Mouse (Mus musculus): ENCODE data around the gene Keap1.

Keap1 gene

DNA sequence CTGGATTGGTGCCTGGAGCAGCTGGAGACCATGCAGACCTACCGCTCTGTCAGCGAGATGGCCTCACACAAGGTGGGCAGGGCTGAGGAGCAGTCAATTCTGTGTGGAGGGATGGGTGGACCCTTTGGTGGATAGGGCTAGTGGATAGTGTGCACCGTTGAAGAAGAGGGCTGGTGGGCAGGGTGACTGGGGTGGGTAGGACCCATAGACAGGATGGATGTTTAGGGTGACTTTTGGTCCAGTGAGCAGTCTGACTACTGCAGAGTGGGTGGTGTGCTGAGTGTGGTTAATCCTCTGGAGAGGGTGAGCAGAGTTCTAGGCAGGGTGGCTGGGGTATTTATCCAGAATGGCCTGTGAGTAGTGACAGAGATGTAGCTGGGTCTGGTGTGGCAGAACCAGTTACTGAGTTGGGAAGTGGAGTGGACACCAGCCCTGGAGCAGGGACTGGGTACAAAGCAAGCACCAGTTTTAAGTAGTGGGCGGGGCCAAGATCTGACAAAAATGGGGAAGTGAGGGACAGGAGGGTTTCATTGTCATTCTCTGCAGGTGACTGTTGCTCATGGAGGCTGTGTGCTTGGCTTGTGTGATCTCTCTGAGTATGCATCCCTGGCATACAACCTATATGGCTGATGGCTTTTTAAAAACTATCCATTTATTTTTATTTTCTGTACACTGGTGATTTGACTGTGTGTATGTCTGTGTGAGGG is 44.2 kb downstream of the Keap1 start:
- DNase-seq = no peak

DNA sequence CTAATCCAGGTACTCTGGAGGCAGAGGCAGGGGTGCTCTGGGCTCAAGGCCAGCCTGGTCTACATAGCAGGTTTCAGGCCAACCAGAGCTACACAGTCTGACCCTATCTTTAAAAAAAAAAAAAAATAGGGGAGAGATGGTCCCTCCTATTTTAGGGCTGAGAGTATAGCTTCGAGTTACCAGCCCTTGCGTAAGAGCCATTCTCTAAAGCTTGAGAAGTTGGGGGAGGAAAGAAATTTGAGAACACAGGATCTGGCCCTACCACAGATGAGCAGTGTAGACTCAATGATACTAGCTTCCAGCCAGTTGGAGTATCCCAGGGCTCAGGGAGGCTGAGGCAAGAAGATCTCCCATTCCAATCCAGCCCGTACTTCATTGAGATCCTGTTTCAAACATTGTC is 45.4 kb downstream of the Keap1 start:
- DNase-seq = no peak

DNA sequence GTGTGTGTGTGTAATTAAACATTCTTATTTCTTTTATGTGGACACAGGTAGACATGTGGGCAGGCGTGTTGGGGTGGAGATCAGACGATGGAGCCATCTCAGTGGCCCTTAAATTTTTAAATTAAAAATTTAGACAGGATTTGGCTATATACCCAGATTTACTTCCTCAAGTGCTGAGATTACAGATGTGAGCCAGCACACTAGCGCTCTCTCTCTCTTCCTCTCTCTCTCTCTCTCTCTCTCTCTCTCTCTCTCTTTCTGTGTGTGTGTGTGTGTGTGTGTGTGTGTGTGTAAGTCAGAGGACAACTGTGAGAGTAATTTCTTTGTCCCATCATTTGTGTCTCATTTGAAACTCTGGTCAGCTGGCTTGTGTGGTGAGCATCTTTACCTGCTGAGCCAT is 48.5 kb downstream of the Keap1 start:
- DNase-seq = no peak

DNA sequence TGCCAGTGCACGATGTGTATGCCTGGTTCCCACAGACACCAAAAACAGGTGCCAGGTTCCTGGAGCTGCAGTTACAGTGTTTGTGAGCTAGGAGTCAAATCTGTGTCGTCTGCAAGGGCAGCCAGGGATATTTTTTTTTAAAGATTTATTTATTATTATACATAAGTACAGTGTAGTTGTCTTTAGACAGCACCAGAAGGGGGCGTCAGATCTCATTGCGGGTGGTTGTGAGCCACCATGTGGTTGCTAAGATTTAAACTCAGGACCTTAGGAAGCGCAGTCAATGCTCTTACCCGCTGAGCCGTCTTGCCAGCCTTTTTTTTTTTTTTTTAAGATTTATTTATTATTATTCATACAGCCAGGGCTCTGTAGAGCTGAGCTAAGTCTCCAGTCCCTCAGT is 49.3 kb downstream of the Keap1 start:
- peak; percentile 54 to 65 for DNase-seq

DNA sequence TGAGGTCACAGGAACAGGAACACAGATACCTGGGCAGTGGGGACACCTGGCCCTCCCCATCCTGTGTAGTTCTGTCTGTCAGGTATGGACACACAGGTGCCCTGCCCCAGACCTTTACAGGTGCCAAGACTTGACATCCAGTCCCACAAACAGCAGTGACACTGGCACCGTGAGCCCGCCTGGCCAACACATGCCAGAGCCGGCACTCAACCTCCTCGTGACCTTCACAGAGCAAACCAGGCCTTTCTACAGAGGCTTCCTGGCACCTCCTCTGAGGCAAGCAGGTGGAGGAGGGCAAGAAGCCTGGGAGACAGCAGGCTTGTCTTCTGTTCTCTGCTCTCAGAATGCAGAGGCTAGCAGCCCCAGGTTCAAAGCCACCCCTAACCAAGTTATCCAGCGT is 53.7 kb downstream of the Keap1 start:
- peak; percentile 55 to 66 for DNase-seq

DNA sequence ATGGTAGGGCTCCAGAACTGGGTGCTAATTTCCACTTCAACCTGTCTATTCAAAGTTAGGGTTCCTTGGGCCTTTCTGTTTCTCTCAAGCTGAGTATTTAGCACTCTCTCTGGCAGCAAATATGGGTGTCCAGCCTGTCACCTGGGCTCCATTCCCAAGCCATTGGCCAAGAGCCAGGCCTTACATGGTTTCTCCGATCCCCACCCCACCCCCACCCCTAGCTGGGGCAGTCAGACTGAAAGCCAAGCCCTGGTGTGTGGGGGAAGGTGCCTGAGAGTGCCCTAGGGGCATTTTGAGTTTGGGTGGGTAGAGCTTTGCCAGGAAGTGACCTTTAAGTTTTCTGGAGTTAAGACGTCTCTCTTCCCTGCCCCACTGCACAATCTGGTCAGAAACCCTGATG is 54.4 kb downstream of the Keap1 start:
- DNase-seq = peak; percentile 96

DNA sequence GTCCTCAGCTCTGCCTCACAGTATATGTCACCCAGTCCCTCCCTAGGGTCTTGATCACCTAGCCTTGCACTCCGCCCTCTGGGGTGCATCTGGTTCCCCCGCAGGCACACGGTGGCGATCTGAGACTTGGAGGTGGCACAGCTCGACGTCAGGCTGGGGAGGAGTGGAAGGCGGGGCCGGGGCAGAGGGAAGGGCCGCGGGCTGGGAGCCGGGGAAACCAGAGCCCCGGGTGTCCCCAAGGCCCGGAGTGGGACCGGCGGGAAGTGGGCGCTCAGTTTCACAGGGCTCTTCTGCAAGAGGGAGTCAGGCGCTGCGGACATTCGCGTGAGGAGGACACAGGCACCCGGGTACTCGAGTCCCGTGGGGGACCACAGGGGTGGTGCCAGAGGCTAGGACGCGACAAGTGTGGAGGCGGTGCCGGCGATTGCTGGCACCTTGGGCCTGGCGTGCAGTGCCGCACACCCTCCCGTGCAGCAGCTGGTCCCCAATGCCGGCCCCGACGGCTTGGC is 55.2 kb downstream of the Keap1 start:
- peak; percentile 52 to 55 for DNase-seq

DNA sequence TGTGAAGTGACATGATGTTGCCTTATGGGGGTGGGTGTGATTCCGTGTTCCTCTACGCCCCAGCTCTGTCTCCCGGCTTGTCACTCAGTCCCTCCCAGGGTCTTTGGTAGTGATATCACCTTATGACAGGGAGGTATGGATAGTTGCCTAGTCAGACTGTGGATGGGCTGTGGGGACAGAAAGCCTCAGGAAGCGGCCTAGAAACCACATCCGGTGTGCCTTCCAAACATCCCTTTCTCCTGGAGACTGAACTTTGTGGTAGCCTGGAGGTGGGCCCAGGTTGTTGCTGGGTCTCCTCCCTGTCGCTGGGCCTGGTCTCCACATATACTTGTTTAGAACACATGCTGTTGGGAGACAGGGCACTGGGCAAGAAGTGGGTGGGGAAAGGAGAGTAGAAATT is 55.7 kb downstream of the Keap1 start:
- no peak for DNase-seq

DNA sequence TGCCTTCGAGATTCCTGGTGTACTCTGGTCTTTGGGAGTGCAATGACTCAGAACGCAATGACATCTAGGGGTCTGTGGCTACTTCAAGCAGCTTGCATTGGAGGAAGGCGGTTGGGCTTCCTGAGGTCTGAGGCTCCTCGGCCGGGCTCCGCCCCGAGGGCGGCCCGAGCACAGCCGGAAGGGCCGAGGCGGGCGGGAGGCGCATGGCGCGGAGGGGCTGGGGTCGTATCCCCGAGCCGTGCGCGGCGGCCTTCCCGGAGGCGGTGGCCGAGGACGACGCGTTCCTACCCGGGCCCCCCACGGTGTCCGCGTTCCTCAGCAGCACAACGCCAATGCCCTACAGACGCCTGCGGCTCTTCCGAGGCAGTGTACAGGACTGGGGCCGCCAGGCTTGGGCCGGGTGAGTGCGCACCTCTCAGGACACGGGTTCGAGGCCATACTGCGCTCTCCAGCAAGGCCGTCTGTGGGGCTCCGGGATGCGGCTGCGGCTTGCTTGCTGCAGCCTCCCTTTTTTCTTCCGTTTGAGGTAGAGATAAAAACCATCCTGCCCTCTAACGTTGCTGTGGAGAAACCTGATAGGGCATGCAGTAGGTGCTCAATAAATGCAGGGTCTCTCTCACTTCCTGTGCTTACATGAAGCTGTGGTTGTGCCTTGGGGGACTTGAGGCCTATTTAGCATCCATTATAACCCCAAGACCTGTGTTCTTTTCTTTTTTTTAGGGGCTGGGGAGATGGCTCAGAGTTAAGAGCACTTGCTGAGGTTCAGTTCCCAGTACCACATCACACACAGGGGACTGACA is 57.5 kb downstream of the Keap1 start:
- peak; percentile 26 to 30 for DNase-seq

DNA sequence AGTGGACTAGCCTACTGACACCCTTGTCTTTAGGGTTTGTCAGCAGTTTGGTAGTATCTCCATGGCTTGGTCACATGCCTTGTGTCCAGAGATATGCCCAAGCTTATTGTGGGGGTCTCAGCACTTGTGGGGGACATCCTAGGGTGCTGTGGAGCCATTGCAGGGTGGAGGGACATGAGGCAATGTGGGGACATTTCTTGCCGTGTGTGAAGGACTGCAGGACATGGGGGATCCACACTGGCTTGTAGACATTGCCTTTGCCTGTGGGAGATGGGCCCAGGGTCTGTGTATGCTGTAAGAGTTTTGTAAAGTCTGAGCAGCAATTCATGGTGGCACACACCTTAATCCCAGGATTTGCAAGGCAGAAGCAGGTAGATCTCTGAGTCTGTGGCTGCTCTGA is 58.3 kb downstream of the Keap1 start:
- no peak for DNase-seq

DNA sequence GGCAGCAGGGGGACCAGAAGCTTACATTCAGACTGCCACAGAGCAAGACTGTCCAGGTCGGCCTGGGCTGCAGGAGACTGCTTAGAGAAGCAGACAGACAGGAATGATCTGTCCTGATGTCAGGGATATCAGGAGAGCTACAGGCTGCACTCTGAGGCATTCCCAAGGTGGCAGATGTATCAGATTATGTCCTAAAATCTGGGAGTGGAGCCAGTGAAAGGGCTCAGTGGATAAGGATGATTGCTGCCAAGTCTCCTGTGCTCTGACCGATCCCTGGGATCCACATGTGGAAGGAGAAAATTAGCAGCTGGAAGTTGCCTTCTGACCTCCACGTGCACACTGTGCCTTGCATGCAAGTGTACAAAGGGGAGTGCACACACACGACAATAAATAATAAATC is 58.8 kb downstream of the Keap1 start:
- peak in 1 of 2 experiments; percentile 23 for DNase-seq
